ENCODE assay signal across 17 mouse cellular contexts in the genomic region with DNA sequence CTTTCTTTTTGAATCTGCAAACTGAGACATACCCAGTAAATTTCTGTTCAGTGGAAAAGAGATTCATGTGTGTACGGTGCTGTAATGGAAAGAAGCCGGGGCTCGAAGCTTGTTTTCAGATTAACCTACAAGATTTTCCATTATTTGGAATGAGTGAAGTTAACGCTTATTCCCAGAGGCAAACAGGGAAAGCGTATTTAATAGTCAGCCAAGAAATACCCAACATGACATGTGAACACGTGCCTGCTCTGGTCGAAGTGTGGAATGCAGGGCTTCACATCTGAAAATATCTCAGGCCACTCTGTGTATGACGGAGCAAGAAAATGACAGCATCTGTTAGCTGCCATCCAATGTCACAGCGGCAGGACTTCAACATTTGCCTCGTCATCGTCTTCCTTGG.
"Had no signal": no experiment of that assay in that cellular context is flagged by ENCODE, and none has a peak within 500 bp of the region (broad histone marks: within the 10 kb centered on the region; RNA-seq: fewer than 3 reads in every experiment).

No protein-coding gene starts in this region.

- DNase-seq: kidney, adult 18-20 months; kidney, adult 9 months; kidney, postnatal 14 days; kidney, postnatal 4 days; left cerebral cortex, postnatal 4 days; liver, embryonic 13.5 days; lung, adult 2 months; lung, postnatal 14 days; right cerebral cortex, postnatal 14 days; right cerebral cortex, postnatal 4 days; thymus, adult 2 months; thymus, postnatal 14 days; thymus, postnatal 4 days had no signal

- H3K4me1 ChIP-seq: liver, embryonic 13.5 days; midbrain, embryonic 12.5 days had no signal

- H3K9me3 ChIP-seq: liver, embryonic 13.5 days; midbrain, embryonic 12.5 days had no signal

- H3K4me2 ChIP-seq: liver, embryonic 13.5 days; midbrain, embryonic 12.5 days had no signal

- H3K9ac ChIP-seq: liver, embryonic 13.5 days; midbrain, embryonic 12.5 days had no signal

- H3K4me3 ChIP-seq: liver, embryonic 13.5 days; midbrain, embryonic 12.5 days had no signal

- H3K36me3 ChIP-seq: liver, embryonic 13.5 days; midbrain, embryonic 12.5 days had no signal

- H3K27me3 ChIP-seq: liver, embryonic 13.5 days; midbrain, embryonic 12.5 days had no signal

- H3K27ac ChIP-seq: liver, embryonic 13.5 days; macrophage; midbrain, embryonic 12.5 days; stomach, postnatal 0 days had no signal

- ATAC-seq: intestine, embryonic 16.5 days had no signal
